Mouse (Mus musculus) E14TG2a.4 (cell line): ENCODE results near the gene Olig1.

ENCODE experiments used
- H3K27me3 ChIP-seq: 2 replicates; pipeline ENCODE4 v1.6.1; 2014; ENCODE audit warnings: low read length, control low read depth; ENCODE audit not compliant: insufficient read depth
- H3K36me3 ChIP-seq: 2 replicates; pipeline ENCODE4 v1.6.1; 2014; ENCODE audit warnings: low read length, control low read depth; ENCODE audit not compliant: insufficient read depth
- H3K4me1 ChIP-seq: replicated peaks from 2 replicates; pipeline ENCODE4 v1.6.1; 2014; ENCODE audit warnings: low read depth, low read length, control low read depth
- H3K4me3 ChIP-seq: replicated peaks from 2 replicates; pipeline ENCODE4 v1.5.1; 2014; ENCODE audit warnings: mild to moderate bottlenecking, low read length
- H3K9me3 ChIP-seq: 2 replicates; pipeline ENCODE4 v1.6.1; 2014; ENCODE audit warnings: low read length, control low read depth
- CTCF ChIP-seq: conservative IDR thresholded peaks from 2 replicates; pipeline ENCODE4 v1.5.1; 2014; ENCODE audit warnings: low read length
- NANOG ChIP-seq: IDR thresholded peaks from 2 replicates; pipeline ENCODE4 v1.6.1; 2014; ENCODE audit warnings: borderline replicate concordance, low read length, mixed read lengths
- POU5F1 ChIP-seq: IDR thresholded peaks from 2 replicates; pipeline ENCODE4 v1.6.1; 2014; ENCODE audit warnings: low read length, borderline replicate concordance

Gene Olig1

DNA sequence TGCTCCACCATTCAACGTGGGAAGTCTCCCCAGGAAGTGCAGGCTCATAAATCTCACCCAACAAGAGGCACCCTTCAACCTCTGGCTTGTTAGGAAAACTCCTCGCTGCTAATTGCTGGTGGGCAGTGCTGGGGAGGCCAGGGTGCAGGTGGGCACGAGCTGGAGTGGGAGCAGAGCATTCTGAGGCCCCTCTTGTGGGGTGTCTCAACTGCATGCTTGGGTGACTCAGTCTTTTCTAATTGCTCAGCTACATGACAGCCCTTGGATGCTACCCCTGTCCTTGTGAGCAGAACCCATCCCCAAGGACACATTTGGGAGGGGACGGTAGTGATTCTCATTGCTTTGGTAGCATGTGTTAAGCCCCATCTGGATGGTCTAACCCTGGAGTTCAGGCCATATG, 28.2 kb downstream of the Olig1 start:
- Histone ChIP-seq H3K9me3 (peaks cover 6% of the 10 kb centered on the region), H3K27me3 (peaks cover 64% of the 10 kb centered on the region), H3K36me3 (no peaks in the 10 kb centered on the region), H3K4me1 (peaks cover 12% of the 10 kb centered on the region; the same call in 1 of the 2 replicates), H3K4me3 (no peak overlapping the region)
- TF ChIP-seq CTCF (no peak), POU5F1 (no peak), NANOG (no peak)

DNA sequence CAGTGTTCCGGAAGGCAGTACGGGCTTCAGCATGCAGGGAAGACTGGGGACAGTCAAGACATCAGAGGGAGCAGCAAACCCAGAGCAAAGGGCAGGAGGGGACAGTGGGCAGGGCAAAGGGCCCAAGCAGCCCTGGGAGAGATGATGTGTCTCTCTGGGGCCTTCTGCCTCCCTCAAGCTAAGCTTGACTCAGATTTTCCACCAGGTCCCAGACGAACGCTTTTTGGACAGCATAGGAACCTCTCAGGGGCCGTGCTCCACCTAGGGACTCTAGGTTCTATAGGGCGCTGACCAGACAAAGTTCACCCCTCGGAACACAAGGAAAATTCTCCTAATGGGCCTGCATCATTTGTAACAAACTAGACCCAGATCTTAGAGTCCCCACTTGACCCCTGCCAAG, 29.8 kb downstream of the Olig1 start:
- Histone ChIP-seq H3K4me3 (no peak overlapping the region), H3K36me3 (no peaks in the 10 kb centered on the region), H3K4me1 (peaks cover 20% of the 10 kb centered on the region), H3K9me3 (peaks cover 6% of the 10 kb centered on the region), H3K27me3 (peaks cover 81% of the 10 kb centered on the region)
- no peak for TF ChIP-seq CTCF
- no peak for TF ChIP-seq POU5F1
- TF ChIP-seq NANOG = no peak

GRCm38 (mm10) chr16:91300641-91301441, 31.3 kb downstream of the Olig1 start:
- H3K9me3 ChIP-seq = peaks cover 6% of the 10 kb centered on the region
- no peaks in the 10 kb centered on the region for H3K36me3 ChIP-seq
- peaks cover 20% of the 10 kb centered on the region for H3K4me1 ChIP-seq
- no peak overlapping the region for H3K4me3 ChIP-seq
- no peak for TF ChIP-seq NANOG
- TF ChIP-seq POU5F1 = no peak
- H3K27me3 ChIP-seq = peaks cover 76% of the 10 kb centered on the region

- H3K9me3 ChIP-seq = peaks cover 1% of the 10 kb centered on the region; the same call in 1 of the 2 replicates
These were observed 31.9 kb downstream of the Olig1 start for GRCm38 (mm10) chr16:91301454-91301853.

DNA sequence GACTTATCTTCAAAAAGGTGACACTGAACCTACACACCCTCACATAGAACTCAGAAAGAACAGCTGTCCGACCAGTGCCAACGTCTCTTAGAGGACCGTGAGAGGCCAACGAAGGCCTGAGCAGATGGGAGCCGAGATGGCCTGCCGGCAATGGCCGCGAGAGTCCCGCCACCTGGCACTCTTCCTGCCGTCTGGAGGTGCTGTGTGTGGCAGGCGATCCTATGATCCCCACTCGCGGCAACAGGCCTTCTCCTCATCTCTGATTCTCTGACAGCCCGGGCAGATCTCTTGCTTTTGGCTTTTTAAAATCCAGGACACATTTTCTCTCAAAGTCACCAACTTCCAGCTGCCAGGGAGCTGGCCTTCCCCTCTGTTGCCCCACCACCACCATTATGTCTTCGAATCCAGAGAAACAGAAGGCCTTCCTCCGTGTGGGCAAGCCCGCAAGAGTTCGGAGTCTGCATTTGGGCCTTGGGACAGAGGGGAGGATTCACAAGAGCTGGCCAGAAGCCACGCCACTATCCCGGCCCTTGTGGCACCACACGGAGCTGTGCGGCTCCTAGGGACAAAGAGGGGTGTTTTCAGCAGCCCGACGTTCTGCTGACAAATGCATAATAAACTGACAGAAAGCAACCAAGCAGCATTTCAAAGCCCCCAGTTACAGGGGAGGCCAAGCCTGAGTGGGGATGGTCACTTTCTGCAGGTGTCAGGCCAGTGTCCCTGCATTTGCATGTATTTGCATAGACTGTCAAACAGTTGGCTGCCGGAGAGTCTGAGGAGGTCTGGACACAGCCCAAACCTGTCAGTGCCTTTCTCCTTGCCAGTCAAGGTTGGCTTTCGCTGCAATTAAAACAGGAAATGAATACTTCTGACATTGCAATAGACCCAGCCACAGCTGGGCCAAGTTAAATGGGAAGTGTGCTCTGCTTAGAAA, 34.5 kb downstream of the Olig1 start:
- Histone ChIP-seq H3K9me3 (no peaks in the 10 kb centered on the region), H3K36me3 (no peaks in the 10 kb centered on the region), H3K27me3 (peaks cover 63% of the 10 kb centered on the region), H3K4me3 (peak overlapping the region; percentile 61), H3K4me1 (peaks cover 16% of the 10 kb centered on the region)
- no peak for TF ChIP-seq CTCF
- TF ChIP-seq POU5F1 = no peak
- TF ChIP-seq NANOG = no peak

More at GRCm38 (mm10) chr16:91301454-91301853, 31.9 kb downstream of the Olig1 start:
- H3K4me1 ChIP-seq = peaks cover 20% of the 10 kb centered on the region
- H3K4me3 ChIP-seq = no peak overlapping the region
- peaks cover 70% of the 10 kb centered on the region for H3K27me3 ChIP-seq
- TF ChIP-seq CTCF (no peak), POU5F1 (no peak), NANOG (no peak)
- no peaks in the 10 kb centered on the region for H3K36me3 ChIP-seq

DNA sequence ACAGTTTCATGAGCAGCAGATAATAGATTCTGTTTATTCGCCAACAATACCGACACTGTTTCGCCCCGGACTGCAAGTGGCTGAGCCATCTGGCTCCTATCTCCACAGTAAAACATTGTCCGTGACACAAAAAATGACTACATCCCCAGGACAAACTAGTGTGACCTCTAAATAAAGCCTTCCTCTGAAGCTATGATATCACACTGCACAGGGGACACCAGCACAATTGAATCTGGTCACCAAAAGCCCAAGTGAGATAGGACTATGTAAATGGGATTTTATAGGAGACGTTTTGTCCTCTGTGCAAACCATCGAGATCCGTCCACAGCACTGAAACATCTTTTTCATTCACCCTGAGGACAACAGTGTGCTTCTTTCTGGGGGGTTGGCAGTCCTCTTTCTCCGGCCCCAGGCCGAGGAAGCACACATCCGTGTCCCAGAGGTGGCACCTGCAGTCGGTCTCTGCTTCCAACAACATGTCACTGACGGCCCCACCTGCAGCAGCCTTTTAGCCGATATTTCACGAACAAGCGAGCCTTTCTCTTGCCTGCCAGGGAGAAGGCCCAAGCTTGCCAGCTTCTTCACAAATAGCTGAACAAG, 36.0 kb downstream of the Olig1 start:
- TF ChIP-seq NANOG = no peak
- TF ChIP-seq POU5F1 = no peak
- no peak for TF ChIP-seq CTCF
- H3K4me1 ChIP-seq = peaks cover 20% of the 10 kb centered on the region

DNA sequence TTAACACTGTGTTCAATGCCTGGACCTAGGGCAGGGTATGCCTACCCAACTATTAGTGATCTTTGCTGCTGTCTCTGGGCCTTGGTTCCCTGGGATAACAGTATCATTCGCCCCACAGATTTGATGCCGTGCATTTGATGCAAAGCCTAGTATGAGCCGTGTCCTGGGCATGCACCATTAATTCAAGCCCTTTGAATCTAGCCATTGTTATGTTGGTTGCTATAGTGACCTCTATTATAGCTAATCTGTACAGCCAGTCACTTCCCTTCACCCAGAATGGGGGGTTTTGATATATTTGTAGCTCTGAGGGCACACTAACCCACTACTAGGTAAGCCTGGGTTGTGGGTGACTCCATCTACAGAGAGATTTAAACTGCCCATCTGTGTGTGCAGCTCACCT, 40.3 kb downstream of the Olig1 start:
- no peaks in the 10 kb centered on the region for H3K36me3 ChIP-seq
- H3K4me1 ChIP-seq = peaks cover 9% of the 10 kb centered on the region
- TF ChIP-seq POU5F1 = no peak
- TF ChIP-seq CTCF = no peak
- no peak for TF ChIP-seq NANOG
- H3K4me3 ChIP-seq = no peak overlapping the region
- H3K27me3 ChIP-seq = peaks cover 28% of the 10 kb centered on the region
- no peaks in the 10 kb centered on the region for H3K9me3 ChIP-seq

More for the DNA sequence above, 36.0 kb downstream of the Olig1 start:
- Histone ChIP-seq H3K27me3 (peaks cover 51% of the 10 kb centered on the region), H3K9me3 (no peaks in the 10 kb centered on the region), H3K36me3 (no peaks in the 10 kb centered on the region), H3K4me3 (no peak overlapping the region)

DNA sequence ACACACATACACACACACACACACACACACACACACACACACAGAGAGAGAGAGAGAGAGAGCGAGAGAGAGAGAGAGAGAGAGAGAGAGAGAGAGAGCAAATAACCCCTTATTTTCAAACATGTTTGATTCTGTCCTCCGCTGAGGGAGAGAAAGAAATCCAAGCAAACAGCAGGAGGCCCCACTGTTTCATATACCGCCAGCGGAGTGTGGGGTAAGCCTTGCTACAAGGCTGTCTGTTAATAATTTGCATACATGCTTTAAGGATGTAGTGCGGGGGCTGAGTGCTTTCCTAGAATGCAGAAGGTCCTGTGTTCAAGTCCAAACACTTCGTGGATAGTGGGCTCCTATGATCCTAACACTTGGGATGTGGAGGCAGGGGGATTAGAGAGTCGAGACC, 43.3 kb downstream of the Olig1 start:
- peaks cover 9% of the 10 kb centered on the region for H3K4me1 ChIP-seq
- H3K27me3 ChIP-seq = peaks cover 30% of the 10 kb centered on the region
- no peak for TF ChIP-seq NANOG
- TF ChIP-seq POU5F1 = no peak
- no peak for TF ChIP-seq CTCF
- H3K36me3 ChIP-seq = no peaks in the 10 kb centered on the region
- H3K4me3 ChIP-seq = no peak overlapping the region
- H3K9me3 ChIP-seq = no peaks in the 10 kb centered on the region
